Mouse (Mus musculus) lung, embryonic 14.5 days (tissue): ENCODE results near the gene Hoxa6. TPM values are rescaled to one million over a fixed set of nuclear protein-coding genes. Genes with fewer than 3 reads are reported as not detected.

Experiments
- ATAC-seq: fragments of 200-750 bp; cut with Nextera tagmentation; 2 replicates; pipeline ENCODE4 v1.8.0; 2017; ENCODE audit warnings: mild to moderate bottlenecking, moderate TSS enrichment, moderate library complexity; ENCODE audit not compliant: insufficient read depth
- DNase-seq: peaks from one replicate; pipeline ENCODE4 v3.0.0-alpha.2; 2015
- H3K27ac ChIP-seq: fragments of 300-500 bp; sonication (generic); 2 replicates; pipeline ENCODE4 v1.5.1; 2014; ENCODE audit warnings: low read depth, mild to moderate bottlenecking, moderate library complexity
- H3K27me3 ChIP-seq: fragments of 300-500 bp; sonication (generic); 2 replicates; pipeline ENCODE4 v1.6.1; 2014; ENCODE audit warnings: low read length, control low read depth; ENCODE audit not compliant: insufficient read depth
- H3K36me3 ChIP-seq: fragments of 300-500 bp; sonication (generic); 2 replicates; pipeline ENCODE4 v1.6.1; 2014; ENCODE audit warnings: control low read depth; ENCODE audit not compliant: insufficient read depth
- H3K4me1 ChIP-seq: fragments of 300-500 bp; sonication (generic); 2 replicates; pipeline ENCODE4 v1.6.1; 2014; ENCODE audit warnings: antibody characterized with exemption, control low read depth; ENCODE audit not compliant: insufficient read depth
- H3K4me2 ChIP-seq: fragments of 300-500 bp; sonication (generic); 2 replicates; pipeline ENCODE4 v1.6.1; 2014; ENCODE audit warnings: mild to moderate bottlenecking
- H3K4me3 ChIP-seq: fragments of 300-500 bp; sonication (generic); 2 replicates; pipeline ENCODE4 v1.5.1; 2014; ENCODE audit warnings: low read depth, low read length
- H3K9ac ChIP-seq: fragments of 300-500 bp; sonication (generic); 2 replicates; pipeline ENCODE4 v1.6.1; 2014
- H3K9me3 ChIP-seq: fragments of 300-500 bp; sonication (generic); 2 replicates; pipeline ENCODE4 v1.6.1; 2016; ENCODE audit warnings: low read depth, low read length, control low read depth
- CTCF ChIP-seq: IDR thresholded peaks from 2 replicates; pipeline ENCODE4 v1.5.1; 2016; ENCODE audit warnings: antibody characterized with exemption, low read depth
- WGBS: fragments of 180-500 bp; shearing (Covaris S2); extraction: QIAGEN DNeasy Blood & Tissue Kit; methylation state at CpG from one replicate; pipeline ENCODE4 v1.1.7; 2014; 5-methylcytosine and 5-hydroxymethylcytosine counted together
- polyA plus RNA-seq: library from polyadenylated mRNA; unstranded; fragments of >200 nt; fragmentation: Nextera tagmentation; extraction: Ambion mirVana; gene quantifications from 2 replicates; pipeline ENCODE4 v1.2.1, GENCODE M21; 2014

The Hoxa6 gene
- polyA plus RNA-seq, 1 experiment from 2014 or later = 5.1 TPM

DNA sequence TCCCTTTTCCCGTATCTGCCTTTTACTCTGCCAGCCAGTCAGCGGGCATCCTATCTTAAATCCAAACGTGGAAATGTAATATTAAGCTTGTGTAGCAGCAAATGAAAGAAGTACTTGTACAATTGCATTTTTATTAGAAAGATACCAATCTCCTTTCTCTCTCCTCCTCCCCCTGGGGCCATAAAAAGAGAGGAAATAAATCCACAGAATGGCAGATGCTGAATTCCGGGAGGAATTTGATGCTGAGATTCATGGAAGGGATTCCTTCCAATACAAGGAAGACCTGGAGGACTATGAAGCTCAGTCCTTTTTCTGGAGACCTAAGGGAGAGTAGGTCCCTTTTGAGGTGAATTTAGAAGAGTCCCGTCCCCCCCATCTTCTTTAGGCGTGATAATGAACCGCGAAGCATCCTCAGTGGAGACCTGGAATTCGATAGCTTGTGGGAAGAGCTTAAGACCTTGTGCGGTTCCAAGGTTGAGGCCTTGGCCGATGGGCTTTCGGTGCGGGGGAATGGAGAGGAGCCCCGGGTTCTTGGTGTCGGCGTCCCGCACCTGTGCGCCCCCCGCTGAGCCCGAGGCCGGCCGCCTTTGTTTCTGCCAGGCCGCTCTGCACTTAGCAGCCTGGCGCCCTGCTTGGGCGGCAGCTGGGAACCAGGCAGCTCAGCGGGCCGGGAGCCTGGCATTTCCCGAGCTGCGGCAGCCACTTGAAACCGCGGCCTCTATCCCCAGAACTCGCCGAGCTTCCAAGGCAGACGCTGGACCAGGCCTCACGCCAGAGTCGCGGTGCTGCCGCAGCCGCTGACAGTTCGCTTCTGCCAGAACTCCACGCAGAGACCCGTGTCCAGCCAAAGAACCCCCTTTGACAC is 40.1 kb downstream of the Hoxa6 start:
- H3K4me3 ChIP-seq = peak overlapping the region; percentile 71

DNA sequence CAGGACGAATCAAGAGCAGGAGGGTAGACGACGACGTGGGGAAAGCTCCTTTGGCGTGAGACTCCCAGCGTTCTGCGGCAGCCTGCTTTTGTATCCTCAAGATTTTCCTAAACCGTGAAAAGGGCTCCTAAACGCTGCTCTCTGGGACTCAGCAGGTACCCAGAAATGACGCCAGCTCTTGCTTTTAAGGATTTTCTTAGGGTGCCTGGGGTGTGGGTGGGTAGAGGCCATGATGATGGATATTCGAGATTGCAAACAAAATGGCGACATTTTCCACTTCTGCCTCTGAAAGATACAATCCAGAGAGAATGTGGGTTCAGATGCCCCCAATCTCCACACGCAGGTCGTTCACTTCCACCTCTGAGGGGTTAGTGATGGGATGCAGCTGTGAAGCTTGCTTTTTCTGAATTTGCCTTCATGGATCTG is 40.8 kb downstream of the Hoxa6 start:
- peak overlapping the region; percentile 79 for H3K4me2 ChIP-seq
- WGBS = 8% methylated on average over 14 of the region's 14 CpGs
- H3K9me3 ChIP-seq = no peaks in the 10 kb centered on the region
- TF ChIP-seq CTCF = no peak
- H3K4me1 ChIP-seq = peaks cover 17% of the 10 kb centered on the region
- peaks cover 10% of the 10 kb centered on the region for H3K36me3 ChIP-seq
- H3K27ac ChIP-seq = peak overlapping the region; percentile 98
- DNase-seq (peak; percentile 79), ATAC-seq (no peak)
- H3K9ac ChIP-seq = peak overlapping the region; percentile 91
- H3K4me3 ChIP-seq = peak overlapping the region; percentile 71
- peaks cover 36% of the 10 kb centered on the region for H3K27me3 ChIP-seq

More for the DNA sequence above, 40.1 kb downstream of the Hoxa6 start:
- Histone ChIP-seq H3K27me3 (peaks cover 41% of the 10 kb centered on the region), H3K4me2 (peak overlapping the region; percentile 79), H3K4me1 (peaks cover 17% of the 10 kb centered on the region), H3K36me3 (peaks cover 10% of the 10 kb centered on the region), H3K9me3 (no peaks in the 10 kb centered on the region), H3K27ac (peak overlapping the region; percentile 98), H3K9ac (peak overlapping the region; percentile 91)
- DNase-seq (peak; percentile 73), ATAC-seq (no peak)
- TF ChIP-seq CTCF = no peak
- 3% methylated on average over 42 of the region's 42 CpGs for whole genome bisulfite sequencing

GRCm38 (mm10) chr6:52167176-52167575 is 41.3 kb downstream of the Hoxa6 start:
- H3K4me3 ChIP-seq = peak overlapping the region; percentile 71
- peak overlapping the region; percentile 79 for H3K4me2 ChIP-seq
- DNase-seq (no peak), ATAC-seq (no peak)
- H3K27ac ChIP-seq = peak overlapping the region; percentile 98
- TF ChIP-seq CTCF = no peak
- peak overlapping the region; percentile 91 for H3K9ac ChIP-seq
- 31% methylated on average over 1 of the region's 1 CpGs for WGBS
- no peaks in the 10 kb centered on the region for H3K9me3 ChIP-seq
- peaks cover 10% of the 10 kb centered on the region for H3K36me3 ChIP-seq
- H3K4me1 ChIP-seq = peaks cover 17% of the 10 kb centered on the region
- H3K27me3 ChIP-seq = peaks cover 34% of the 10 kb centered on the region

DNA sequence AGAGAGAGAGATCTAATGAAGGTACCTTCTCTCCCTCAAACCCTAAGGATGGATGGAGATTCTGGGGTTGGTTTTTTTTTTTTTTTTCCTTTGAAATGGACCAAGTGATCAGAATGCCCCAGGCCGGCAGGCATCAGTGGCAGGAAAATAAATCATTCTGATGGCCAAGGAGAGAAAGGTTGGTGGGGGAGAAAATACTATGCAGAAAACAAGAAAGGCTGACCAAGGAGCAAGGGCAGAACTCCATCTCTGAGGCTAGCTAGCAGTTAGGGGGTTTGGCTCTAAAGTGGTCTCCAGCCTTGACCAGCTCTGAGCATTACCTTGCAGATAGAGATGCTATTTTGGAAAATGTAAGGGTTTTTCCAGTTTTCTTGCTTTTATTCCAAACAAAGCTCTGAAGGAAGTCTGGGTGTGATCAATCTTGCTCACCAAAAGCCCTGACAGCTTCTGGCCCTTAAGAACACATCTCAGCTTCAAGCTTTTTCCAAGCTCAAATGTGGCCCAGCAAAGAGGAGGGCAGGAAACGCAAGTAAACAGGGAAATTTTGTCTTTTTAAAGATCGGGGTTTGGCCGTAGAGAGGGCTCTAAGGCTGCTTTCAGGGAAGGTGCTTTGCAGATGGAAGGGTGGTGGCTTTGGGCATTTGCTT is 42.0 kb downstream of the Hoxa6 start:
- Histone ChIP-seq H3K4me3 (peak overlapping the region; percentile 71), H3K27me3 (peaks cover 33% of the 10 kb centered on the region), H3K4me1 (peaks cover 17% of the 10 kb centered on the region), H3K9ac (peak overlapping the region; percentile 91), H3K36me3 (peaks cover 10% of the 10 kb centered on the region), H3K4me2 (peak overlapping the region; percentile 79), H3K9me3 (no peaks in the 10 kb centered on the region), H3K27ac (peak overlapping the region; percentile 98)
- DNase-seq (peak; percentile 75), ATAC-seq (no peak)
- 14% methylated on average over 4 of the region's 4 CpGs for WGBS
- TF ChIP-seq CTCF = no peak

DNA sequence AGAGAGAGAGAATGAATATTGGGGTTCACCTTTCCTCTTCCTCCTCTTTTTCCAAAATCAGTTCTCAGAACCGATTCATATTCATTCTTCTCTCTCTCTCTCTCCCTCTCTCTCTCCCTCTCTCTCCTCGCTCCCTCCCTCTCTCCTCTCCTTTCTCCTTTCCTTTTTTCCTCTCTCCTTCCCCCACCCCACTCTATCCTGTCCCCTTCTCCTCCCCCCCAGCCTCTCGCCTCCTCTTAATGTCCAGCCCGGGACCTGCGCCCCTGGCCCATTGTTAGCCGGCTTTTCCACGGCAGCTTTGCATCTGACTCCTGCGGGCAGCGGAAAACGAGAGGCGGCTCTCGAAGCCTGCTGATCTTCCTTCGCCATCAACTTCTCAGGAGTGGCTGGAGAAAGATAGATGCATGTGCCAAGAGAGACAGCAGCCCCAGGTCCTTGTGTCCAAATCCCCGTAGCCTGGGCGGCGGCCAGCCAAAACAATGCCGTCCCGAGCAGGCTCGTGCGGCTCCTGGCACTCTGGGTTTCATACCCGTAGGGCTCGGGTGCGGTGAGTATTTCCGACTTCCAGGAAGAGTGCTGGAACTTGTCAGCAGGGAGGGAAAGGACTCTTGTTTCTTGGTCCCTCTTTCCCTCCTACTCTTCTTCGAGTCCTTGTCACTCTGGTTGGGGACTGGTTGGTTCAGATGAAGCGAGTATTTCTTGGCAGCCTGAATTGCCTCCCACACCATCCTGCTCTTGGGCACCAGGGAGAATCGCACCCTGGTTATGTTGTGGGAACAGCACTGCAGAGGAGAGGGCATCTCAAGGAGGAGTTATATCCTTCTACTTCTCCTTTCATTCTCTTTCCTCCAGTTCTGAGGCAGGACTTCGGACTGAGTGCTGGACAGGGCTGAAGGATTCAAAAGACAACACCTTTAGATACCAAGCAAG is 42.8 kb downstream of the Hoxa6 start:
- peaks cover 7% of the 10 kb centered on the region for H3K36me3 ChIP-seq
- H3K9me3 ChIP-seq = no peaks in the 10 kb centered on the region
- peak overlapping the region; percentile 71 for H3K4me3 ChIP-seq
- H3K4me2 ChIP-seq = peak overlapping the region; percentile 79
- H3K4me1 ChIP-seq = peaks cover 14% of the 10 kb centered on the region
- H3K9ac ChIP-seq = peak overlapping the region; percentile 91
- ATAC-seq (no peak), DNase-seq (peak; percentile 73)
- H3K27ac ChIP-seq = peak overlapping the region; percentile 98
- 3% methylated on average over 28 of the region's 28 CpGs for WGBS
- peaks cover 27% of the 10 kb centered on the region for H3K27me3 ChIP-seq
- no peak for TF ChIP-seq CTCF

- WGBS = under 1% methylated on average over 25 of the region's 25 CpGs
- Histone ChIP-seq H3K36me3 (no peaks in the 10 kb centered on the region; the same call in 1 of the 2 replicates), H3K4me1 (peaks cover 5% of the 10 kb centered on the region; the same call in 1 of the 2 replicates), H3K4me2 (peak within 1 kb of the TSS; percentile 79), H3K4me3 (peak within 1 kb of the TSS; percentile 71), H3K9me3 (no peaks in the 10 kb centered on the region), H3K27ac (peak within 1 kb of the TSS; percentile 98), H3K27me3 (peaks cover 21% of the 10 kb centered on the region), H3K9ac (peak within 1 kb of the TSS; percentile 91)
- ATAC-seq (peak; percentile 57), DNase-seq (peak; percentile 91)
- no peak for TF ChIP-seq CTCF
Measured at GRCm38 (mm10) chr6:52164626-52165440, 43.7 kb downstream of the Hoxa6 start, which contains the start of gene Hoxa2. Gene Hoxa2 (minus strand): TSS chr6:52164831.
